Mouse (Mus musculus): ENCODE results near the gene 4930453N24Rik. TPM values are rescaled to one million over a fixed set of nuclear protein-coding genes. Genes with fewer than 3 reads are reported as not detected.

4930453N24Rik gene
- polyA plus RNA-seq, 1 experiment = 15.8 TPM

DNA sequence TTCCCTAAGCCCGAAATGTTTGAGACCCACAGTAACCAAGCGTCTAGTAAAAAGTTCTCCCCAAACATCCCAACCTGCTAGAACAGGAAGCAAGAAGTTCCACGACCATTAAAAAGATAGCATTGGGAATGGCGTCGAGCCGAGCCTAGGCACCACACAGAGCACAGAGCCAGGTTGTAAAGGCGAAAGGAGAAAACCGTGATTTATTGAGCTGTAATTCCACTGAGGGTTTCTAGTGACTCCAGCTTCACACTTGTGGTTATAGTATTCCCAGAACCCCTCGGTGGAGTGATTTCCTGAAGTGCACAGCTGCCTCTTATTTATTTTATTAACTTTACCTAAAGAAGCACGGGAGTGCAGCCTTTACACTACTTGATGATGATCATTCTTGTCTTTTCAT lies 53.1 kb downstream of the 4930453N24Rik start:
- no peak overlapping the region for H3K4me3 ChIP-seq (ENCODE audit: insufficient read depth, poor library complexity, severe bottlenecking)
- TF ChIP-seq USF1 (IDR thresholded peaks at IDR 0.05; ENCODE audit: low read depth) (no peak), MYOG (IDR thresholded peaks at IDR 0.05; ENCODE audit: control insufficient read depth, extremely low read depth, insufficient read length) (no peak), CEBPB (IDR thresholded peaks at IDR 0.05; ENCODE audit: low read depth) (no peak), CTCF (IDR thresholded peaks at IDR 0.05; ENCODE audit: control insufficient read depth, insufficient read depth, insufficient read length) (no peak), MAX (IDR thresholded peaks at IDR 0.05) (no peak), FOSL1 (IDR thresholded peaks at IDR 0.05; ENCODE audit: insufficient read depth, low read length, poor library complexity, severe bottlenecking) (no peak)
- H3K79me2 ChIP-seq (ENCODE audit: control insufficient read depth, insufficient read depth) = no peaks in the 10 kb centered on the region
- H3K36me3 ChIP-seq (ENCODE audit: control insufficient read depth, insufficient read depth) = no peaks in the 10 kb centered on the region
- H3K79me3 ChIP-seq (ENCODE audit: low read depth) = no peaks in the 10 kb centered on the region
- no peaks in the 10 kb centered on the region for H3K27me3 ChIP-seq (ENCODE audit: control insufficient read depth, insufficient read depth, insufficient read length)
- H3ac ChIP-seq (ENCODE audit: control insufficient read depth, insufficient read length, low read depth) = no peak overlapping the region

DNA sequence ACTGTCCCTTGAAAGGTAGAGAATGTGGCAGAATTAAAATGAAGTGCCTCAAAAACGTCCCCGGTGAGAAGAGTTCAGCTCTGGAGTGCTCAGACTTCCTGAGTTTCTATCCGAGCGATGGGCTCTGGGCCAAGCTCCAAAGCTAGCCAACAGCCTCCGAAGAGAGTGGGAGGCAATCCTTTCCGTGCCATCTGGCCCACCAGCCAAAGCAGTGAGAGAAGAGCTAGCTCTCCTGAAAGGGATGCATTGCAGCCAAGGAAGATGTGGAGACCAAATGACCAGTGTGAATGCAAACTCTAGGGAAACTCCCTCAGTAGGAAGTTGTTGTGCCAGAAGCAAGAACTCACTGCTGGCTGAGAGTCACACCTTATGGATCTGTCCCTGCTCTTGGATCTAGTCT lies 59.1 kb downstream of the 4930453N24Rik start:
- no peaks in the 10 kb centered on the region for H3K79me3 ChIP-seq (ENCODE audit: low read depth)
- H3K4me3 ChIP-seq (ENCODE audit: insufficient read depth, poor library complexity, severe bottlenecking) = no peak overlapping the region
- no peaks in the 10 kb centered on the region for H3K36me3 ChIP-seq (ENCODE audit: control insufficient read depth, insufficient read depth)
- H3K27me3 ChIP-seq (ENCODE audit: control insufficient read depth, insufficient read depth, insufficient read length) = no peaks in the 10 kb centered on the region
- TF ChIP-seq USF1 (IDR thresholded peaks at IDR 0.05; ENCODE audit: low read depth) = no peak
- H3K79me2 ChIP-seq (ENCODE audit: control insufficient read depth, insufficient read depth) = no peaks in the 10 kb centered on the region
- no peak overlapping the region for H3ac ChIP-seq (ENCODE audit: control insufficient read depth, insufficient read length, low read depth)

Other genes starting within 250 kb of the 4930453N24Rik start
- gene Csnka2ip, start 168.8 kb downstream of the 4930453N24Rik start, polyA plus RNA-seq (2012; fragmentation: generic; extraction: Trizol) = not detected
- gene Zfp654, start 80.5 kb upstream of the 4930453N24Rik start, polyA plus RNA-seq (2012; fragmentation: generic; extraction: Trizol) = 1.1 TPM
- 21.9 TPM for gene Cggbp1, start 80.8 kb upstream of the 4930453N24Rik start, polyA plus RNA-seq (2012; fragmentation: generic; extraction: Trizol)